In the genomic region with DNA sequence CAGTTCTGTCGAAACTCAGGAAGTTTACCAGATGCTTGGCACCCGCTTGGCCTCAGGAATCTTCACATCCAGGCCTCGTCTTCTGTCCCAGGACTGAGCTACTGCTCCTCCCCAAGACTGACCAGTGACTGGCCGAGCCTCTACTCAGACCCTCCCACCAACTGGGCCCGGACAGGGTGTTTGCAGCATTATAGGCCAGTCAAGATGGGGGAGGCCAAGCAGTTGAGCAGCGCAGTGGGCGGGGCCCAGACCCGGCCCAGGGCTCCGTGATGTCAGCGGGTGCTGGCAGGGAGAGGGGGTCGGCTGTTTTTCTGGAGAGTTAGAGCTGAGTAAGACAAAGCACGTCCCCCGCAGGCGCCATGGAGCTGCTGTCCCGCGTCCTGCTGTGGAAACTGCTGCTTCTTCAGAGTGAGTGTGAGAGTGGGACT, we compare ENCODE assay signal across 8 mouse cellular contexts. TPM values are rescaled to one million over a fixed set of nuclear protein-coding genes. Genes with fewer than 3 reads are reported as not detected.
A peak's percentile ranks its signal among the peaks of the same experiment; 100 is the strongest.
DNase-seq lines count a peak whose midpoint lies in the region; ATAC-seq and TF ChIP-seq lines count a peak whose summit lies in the region.

Mxra8 (plus strand) TSS at position 198 of the 428 bp plus-strand sequence.

- H3K9ac ChIP-seq in embryonic facial prominence, embryonic 13.5 days: peak within 1 kb of the TSS; percentile 75
- H3K9ac ChIP-seq in heart, embryonic 13.5 days: peak within 1 kb of the TSS; percentile 83
- H3K9ac ChIP-seq in kidney, embryonic 16.5 days (replicated peaks; ENCODE audit: low read length): peak within 1 kb of the TSS; percentile 75
- peak within 1 kb of the TSS; percentile 42 for H3K9ac ChIP-seq in stomach, embryonic 15.5 days

- peak within 1 kb of the TSS; percentile 94 for H3K4me2 ChIP-seq in embryonic facial prominence, embryonic 13.5 days
- H3K4me2 ChIP-seq in heart, embryonic 13.5 days: peak within 1 kb of the TSS; percentile 86
- H3K4me2 ChIP-seq in kidney, embryonic 16.5 days (replicated peaks; ENCODE audit: low read depth, low read length): peak within 1 kb of the TSS; percentile 82
- H3K4me2 ChIP-seq in stomach, embryonic 15.5 days: peak within 1 kb of the TSS; percentile 88

- peaks cover 21% of the 10 kb centered on the region for H3K4me1 ChIP-seq in thymus, adult 2 months (replicated peaks; ENCODE audit: control insufficient read depth, insufficient read depth, low read length)
- peaks cover 38% of the 10 kb centered on the region for H3K4me1 ChIP-seq in embryonic facial prominence, embryonic 13.5 days
- peaks cover 49% of the 10 kb centered on the region for H3K4me1 ChIP-seq in heart, embryonic 13.5 days
- H3K4me1 ChIP-seq in kidney, embryonic 16.5 days (ENCODE audit: insufficient read depth, low read length): peaks cover 30% of the 10 kb centered on the region
- peaks cover 40% of the 10 kb centered on the region for H3K4me1 ChIP-seq in stomach, embryonic 15.5 days

- peak; percentile 60 for ATAC-seq in embryonic facial prominence, embryonic 13.5 days (ENCODE audit: insufficient number of reproducible peaks, insufficient read depth, low FRiP score, low TSS enrichment, low read depth)
- ATAC-seq in heart, embryonic 13.5 days (ENCODE audit: extremely low read depth, insufficient number of reproducible peaks, low FRiP score, low TSS enrichment): peak; percentile 83
- ATAC-seq in kidney, embryonic 16.5 days (ENCODE audit: low FRiP score, low TSS enrichment): peak; percentile 95
- peak; percentile 85 for ATAC-seq in stomach, embryonic 15.5 days (ENCODE audit: insufficient read depth, low FRiP score, low read depth)

- H3K4me3 ChIP-seq in thymus, adult 2 months (ENCODE audit: control insufficient read depth, insufficient read depth, low read length): peak within 1 kb of the TSS; percentile 39; the same call in 1 of the 2 replicates
- peak within 1 kb of the TSS; percentile 56 for H3K4me3 ChIP-seq in embryonic facial prominence, embryonic 13.5 days
- peak within 1 kb of the TSS; percentile 60 for H3K4me3 ChIP-seq in heart, embryonic 13.5 days
- H3K4me3 ChIP-seq in kidney, embryonic 16.5 days (ENCODE audit: low read length): peak within 1 kb of the TSS; percentile 59
- H3K4me3 ChIP-seq in stomach, embryonic 15.5 days (replicated peaks): peak within 1 kb of the TSS; percentile 54

- TF ChIP-seq CTCF in thymus, adult 2 months (IDR thresholded peaks at IDR 0.05; ENCODE audit: borderline replicate concordance, control insufficient read depth, extremely low read depth, insufficient read depth, low read length, poor library complexity): no peak

- no peak for DNase-seq in thymus, adult 2 months
- no peak for DNase-seq in thymus, postnatal 36 days
- DNase-seq in lung, postnatal 25 days (ENCODE audit: low spot score): peak; percentile 93
- no peak for DNase-seq in right cerebral cortex, postnatal 14 days

- no peak for TF ChIP-seq POLR2A in thymus, adult 2 months (IDR thresholded peaks at IDR 0.05; ENCODE audit: control insufficient read depth, extremely low read depth, insufficient read depth, low read length, poor library complexity)

- 83% methylated on average over 16 of the region's 16 CpGs for WGBS in thymus, adult 2 months
- WGBS in embryonic facial prominence, embryonic 13.5 days: 4% methylated on average over 16 of the region's 16 CpGs
- 4% methylated on average over 16 of the region's 16 CpGs for WGBS in heart, embryonic 13.5 days
- WGBS in kidney, embryonic 16.5 days: 1% methylated on average over 16 of the region's 16 CpGs
- 4% methylated on average over 16 of the region's 16 CpGs for WGBS in stomach, embryonic 15.5 days

- H3K9me3 ChIP-seq in embryonic facial prominence, embryonic 13.5 days: no peaks in the 10 kb centered on the region
- H3K9me3 ChIP-seq in heart, embryonic 13.5 days: no peaks in the 10 kb centered on the region
- no peaks in the 10 kb centered on the region; the same call in 1 of the 2 replicates for H3K9me3 ChIP-seq in kidney, embryonic 16.5 days (ENCODE audit: low read length)
- no peaks in the 10 kb centered on the region for H3K9me3 ChIP-seq in stomach, embryonic 15.5 days

- H3K27me3 ChIP-seq in thymus, adult 2 months (ENCODE audit: control insufficient read depth, insufficient read depth, low read length): no peaks in the 10 kb centered on the region
- peaks cover 6% of the 10 kb centered on the region; the same call in 1 of the 2 replicates for H3K27me3 ChIP-seq in embryonic facial prominence, embryonic 13.5 days
- H3K27me3 ChIP-seq in heart, embryonic 13.5 days (replicated peaks): peaks cover 5% of the 10 kb centered on the region; the same call in 1 of the 2 replicates
- H3K27me3 ChIP-seq in kidney, embryonic 16.5 days (ENCODE audit: insufficient read depth, low read length): no peaks in the 10 kb centered on the region
- H3K27me3 ChIP-seq in stomach, embryonic 15.5 days (replicated peaks): no peaks in the 10 kb centered on the region

- no peak within 1 kb of the TSS for H3K27ac ChIP-seq in thymus, adult 2 months (ENCODE audit: control insufficient read depth, insufficient read depth, low read length)
- H3K27ac ChIP-seq in embryonic facial prominence, embryonic 13.5 days: peak within 1 kb of the TSS; percentile 86
- H3K27ac ChIP-seq in heart, embryonic 13.5 days (replicated peaks): peak within 1 kb of the TSS; percentile 87
- peak within 1 kb of the TSS; percentile 92 for H3K27ac ChIP-seq in kidney, embryonic 16.5 days (ENCODE audit: low read length)
- H3K27ac ChIP-seq in stomach, embryonic 15.5 days: peak within 1 kb of the TSS; percentile 96

- H3K36me3 ChIP-seq in thymus, adult 2 months (ENCODE audit: control insufficient read depth, insufficient read depth, low read length): no peaks in the 10 kb centered on the region
- H3K36me3 ChIP-seq in embryonic facial prominence, embryonic 13.5 days: peaks cover 20% of the 10 kb centered on the region
- peaks cover 30% of the 10 kb centered on the region for H3K36me3 ChIP-seq in heart, embryonic 13.5 days
- peaks cover 13% of the 10 kb centered on the region for H3K36me3 ChIP-seq in kidney, embryonic 16.5 days (ENCODE audit: insufficient read depth, low read length)
- 0 out of 2 replicates have a peak, but pooled peaks cover 3% of the 10 kb centered on the region for H3K36me3 ChIP-seq in stomach, embryonic 15.5 days

RNA-seq across cellular contexts. Expression of gene Mxra8, which starts in this region (rescaled TPM):
- polyA plus RNA-seq in thymus, adult 2 months (2012; rRNA removed): 30.7 and 43.4 TPM in 2 replicates
- 69.6 and 71.8 TPM in 2 replicates for polyA plus RNA-seq in embryonic facial prominence, embryonic 13.5 days (2015; fragmentation: Nextera tagmentation; extraction: Ambion mirVana)
- polyA plus RNA-seq in heart, embryonic 13.5 days (2015; fragmentation: Nextera tagmentation; extraction: Ambion mirVana): 56.7 and 59.3 TPM in 2 replicates
- 119 and 125 TPM in 2 replicates for polyA plus RNA-seq in kidney, embryonic 16.5 days (2015; fragmentation: Nextera tagmentation; extraction: Ambion mirVana)
- polyA plus RNA-seq in stomach, embryonic 15.5 days (2015; fragmentation: Nextera tagmentation; extraction: Ambion mirVana): 110 and 121 TPM in 2 replicates
